In genomic region chr15:89547824-89548601, GRCm38 (mm10) we compare ENCODE assay signal across 8 mouse cellular contexts. TPM values are rescaled to one million over a fixed set of nuclear protein-coding genes. Genes with fewer than 3 reads are reported as not detected.
DNase-seq lines count a peak whose midpoint lies in the region; ATAC-seq and TF ChIP-seq lines count a peak whose summit lies in the region.

No protein-coding gene starts in this region.

- TF ChIP-seq CTCF in lung, adult 2 months (IDR thresholded peaks at IDR 0.05; ENCODE audit: insufficient read depth, low read length): no peak

- peak overlapping the region; percentile 51 for H3K4me2 ChIP-seq in lung, embryonic 16.5 days (ENCODE audit: low read depth, low read length)
- peak overlapping the region; percentile 34 for H3K4me2 ChIP-seq in hindbrain, embryonic 14.5 days (replicated peaks)
- peak overlapping the region; percentile 35 for H3K4me2 ChIP-seq in midbrain, embryonic 16.5 days (ENCODE audit: low read length)

- 30% methylated on average over 57 of the region's 58 CpGs for WGBS in lung, embryonic 16.5 days
- WGBS in lung, adult 2 months: 51% methylated on average over 58 of the region's 58 CpGs
- WGBS in hindbrain, embryonic 14.5 days: 8% methylated on average over 56 of the region's 58 CpGs
- 14% methylated on average over 50 of the region's 58 CpGs for WGBS in midbrain, embryonic 16.5 days

- peak overlapping the region; percentile 37 for H3K4me3 ChIP-seq in lung, embryonic 16.5 days (ENCODE audit: low read length)
- no peak overlapping the region for H3K4me3 ChIP-seq in lung, adult 2 months (replicated peaks; ENCODE audit: extremely low read depth, low read depth, low read length)
- H3K4me3 ChIP-seq in hindbrain, embryonic 14.5 days (replicated peaks; ENCODE audit: low read length): peak overlapping the region; percentile 1; the same call in 1 of the 2 replicates
- peak overlapping the region; percentile 11; the same call in 1 of the 2 replicates for H3K4me3 ChIP-seq in midbrain, embryonic 16.5 days (ENCODE audit: low read depth, low read length)

- H3K9me3 ChIP-seq in lung, embryonic 16.5 days (ENCODE audit: control insufficient read depth, low read length): no peaks in the 10 kb centered on the region
- no peaks in the 10 kb centered on the region for H3K9me3 ChIP-seq in hindbrain, embryonic 14.5 days (ENCODE audit: control insufficient read depth, low read length)
- no peaks in the 10 kb centered on the region for H3K9me3 ChIP-seq in midbrain, embryonic 16.5 days (replicated peaks; ENCODE audit: control insufficient read depth, low read length, poor library complexity, severe bottlenecking)

- ATAC-seq in lung, embryonic 16.5 days (ENCODE audit: low read depth): peak; percentile 58
- peak; percentile 50 for ATAC-seq in hindbrain, embryonic 14.5 days (ENCODE audit: low FRiP score)
- ATAC-seq in midbrain, embryonic 16.5 days: peak; percentile 61
- no peak for ATAC-seq in erythroblast, adult 5-6 weeks (replicated peaks; ENCODE audit: low FRiP score, poor library complexity, severe bottlenecking)

- 0 out of 2 replicates have a peak, but pooled peaks cover 2% of the 10 kb centered on the region for H3K4me1 ChIP-seq in lung, embryonic 16.5 days (replicated peaks; ENCODE audit: control insufficient read depth, insufficient read depth, low read length)
- no peaks in the 10 kb centered on the region for H3K4me1 ChIP-seq in lung, adult 2 months (ENCODE audit: control insufficient read depth, insufficient read depth, low read length)
- no peaks in the 10 kb centered on the region for H3K4me1 ChIP-seq in hindbrain, embryonic 14.5 days (replicated peaks; ENCODE audit: control insufficient read depth, insufficient read depth, low read length)
- no peaks in the 10 kb centered on the region; the same call in 1 of the 2 replicates for H3K4me1 ChIP-seq in midbrain, embryonic 16.5 days (ENCODE audit: control insufficient read depth, insufficient read depth, low read length)

- TF ChIP-seq POLR2A in lung, adult 2 months (IDR thresholded peaks at IDR 0.05; ENCODE audit: borderline replicate concordance, extremely low read depth, low read depth, low read length): no peak

- peak overlapping the region; percentile 27 for H3K9ac ChIP-seq in lung, embryonic 16.5 days (ENCODE audit: low read length)
- peak overlapping the region; percentile 32; the same call in 1 of the 2 replicates for H3K9ac ChIP-seq in hindbrain, embryonic 14.5 days
- 0 out of 2 replicates have a peak overlapping the region, but pooled peaks have one; percentile 13 for H3K9ac ChIP-seq in midbrain, embryonic 16.5 days (ENCODE audit: low read depth, low read length)

- no peak for DNase-seq in lung, adult 2 months
- DNase-seq in embryo, embryonic 11.5 days (ENCODE audit: low read depth, low spot score): peak; percentile 31
- DNase-seq in hindbrain, embryonic 14.5 days (ENCODE audit: low spot score): no peak
- DNase-seq in adrenal gland, adult (ENCODE audit: inconsistent age in 2 of 2, low spot score in 1 of 2): no peak
- DNase-seq in right cerebral cortex, postnatal 25 days: no peak

- H3K36me3 ChIP-seq in lung, embryonic 16.5 days (ENCODE audit: control insufficient read depth, insufficient read depth, low read length): peaks cover 2% of the 10 kb centered on the region; the same call in 1 of the 2 replicates
- peaks cover 41% of the 10 kb centered on the region for H3K36me3 ChIP-seq in hindbrain, embryonic 14.5 days (replicated peaks; ENCODE audit: control insufficient read depth, insufficient read depth)
- H3K36me3 ChIP-seq in midbrain, embryonic 16.5 days (ENCODE audit: control insufficient read depth, insufficient read depth, low read length): peaks cover 25% of the 10 kb centered on the region

- no peak overlapping the region for H3K27ac ChIP-seq in lung, embryonic 16.5 days (ENCODE audit: low read length)
- H3K27ac ChIP-seq in hindbrain, embryonic 14.5 days: 0 out of 2 replicates have a peak overlapping the region, but pooled peaks have one; percentile 17
- no peak overlapping the region for H3K27ac ChIP-seq in midbrain, embryonic 16.5 days (ENCODE audit: low read length)

- H3K27me3 ChIP-seq in lung, embryonic 16.5 days (ENCODE audit: control insufficient read depth, insufficient read depth, low read depth, low read length): no peaks in the 10 kb centered on the region
- no peaks in the 10 kb centered on the region for H3K27me3 ChIP-seq in hindbrain, embryonic 14.5 days (ENCODE audit: control insufficient read depth, insufficient read depth, low read length)
- no peaks in the 10 kb centered on the region for H3K27me3 ChIP-seq in midbrain, embryonic 16.5 days (ENCODE audit: control insufficient read depth, insufficient read depth, low read depth, low read length)

RNA-seq across cellular contexts. Expression of gene Acr, which starts 20.1 kb away (rescaled TPM):
- 0.14 and 0.20 TPM in 2 replicates for polyA plus RNA-seq in lung, embryonic 16.5 days (2015; fragmentation: Nextera tagmentation; extraction: Ambion mirVana)
- 2.8 and 2.9 TPM in 2 replicates for polyA plus RNA-seq in lung, adult 2 months (2012; rRNA removed)
- polyA plus RNA-seq in hindbrain, embryonic 14.5 days (2014; fragmentation: Nextera tagmentation; extraction: Ambion mirVana): 1.0 and 1.8 TPM in 2 replicates
- polyA plus RNA-seq in midbrain, embryonic 16.5 days (2015; fragmentation: Nextera tagmentation; extraction: Ambion mirVana): 1.6 and 1.8 TPM in 2 replicates
- total RNA-seq in erythroblast, adult 5-6 weeks (2015; ENCODE audit: low replicate concordance): not detected in 2 replicates
- total RNA-seq in erythroblast, adult 5-6 weeks (2017; ENCODE audit: low replicate concordance): not detected in 2 replicates

RNA-seq across cellular contexts. Expression of gene Rabl2, which starts 43.7 kb away (rescaled TPM):
- 51.3 and 52.8 TPM in 2 replicates for polyA plus RNA-seq in lung, embryonic 16.5 days (2015; fragmentation: Nextera tagmentation; extraction: Ambion mirVana)
- 14.7 and 18.7 TPM in 2 replicates for polyA plus RNA-seq in lung, adult 2 months (2012; rRNA removed)
- polyA plus RNA-seq in hindbrain, embryonic 14.5 days (2014; fragmentation: Nextera tagmentation; extraction: Ambion mirVana): 79.0 and 85.9 TPM in 2 replicates
- 82.1 and 95.5 TPM in 2 replicates for polyA plus RNA-seq in midbrain, embryonic 16.5 days (2015; fragmentation: Nextera tagmentation; extraction: Ambion mirVana)
- total RNA-seq in erythroblast, adult 5-6 weeks (2015; ENCODE audit: low replicate concordance): 0.84 and 5.0 TPM in 2 replicates
- total RNA-seq in erythroblast, adult 5-6 weeks (2017; ENCODE audit: low replicate concordance): 4.5 and 5.6 TPM in 2 replicates

RNA-seq across cellular contexts. Expression of gene Shank3, which starts 48.6 kb away (rescaled TPM):
- 2.3 and 2.5 TPM in 2 replicates for polyA plus RNA-seq in lung, embryonic 16.5 days (2015; fragmentation: Nextera tagmentation; extraction: Ambion mirVana)
- 103 and 141 TPM in 2 replicates for polyA plus RNA-seq in lung, adult 2 months (2012; rRNA removed)
- 8.6 and 9.6 TPM in 2 replicates for polyA plus RNA-seq in hindbrain, embryonic 14.5 days (2014; fragmentation: Nextera tagmentation; extraction: Ambion mirVana)
- 12.0 and 16.7 TPM in 2 replicates for polyA plus RNA-seq in midbrain, embryonic 16.5 days (2015; fragmentation: Nextera tagmentation; extraction: Ambion mirVana)
- 0.63 and 0.77 TPM in 2 replicates for total RNA-seq in erythroblast, adult 5-6 weeks (2015; ENCODE audit: low replicate concordance)
- total RNA-seq in erythroblast, adult 5-6 weeks (2017; ENCODE audit: low replicate concordance): 0.98 and 1.0 TPM in 2 replicates
